Mouse (Mus musculus): ENCODE data around the gene Dnm1.
A peak's percentile ranks its signal among the peaks of the same experiment; 100 is the strongest.
"Not testable (repeated sequence)": the region's sequence is repeated elsewhere in the genome, so short reads cannot be mapped to it uniquely, and the experiment has no call there.

Dnm1 gene

GRCm38 (mm10) chr2:32362274-32362673 is 9.1 kb upstream of the Dnm1 start:
- not testable (repeated sequence) for DNase-seq (ENCODE audit: low spot score)

DNA sequence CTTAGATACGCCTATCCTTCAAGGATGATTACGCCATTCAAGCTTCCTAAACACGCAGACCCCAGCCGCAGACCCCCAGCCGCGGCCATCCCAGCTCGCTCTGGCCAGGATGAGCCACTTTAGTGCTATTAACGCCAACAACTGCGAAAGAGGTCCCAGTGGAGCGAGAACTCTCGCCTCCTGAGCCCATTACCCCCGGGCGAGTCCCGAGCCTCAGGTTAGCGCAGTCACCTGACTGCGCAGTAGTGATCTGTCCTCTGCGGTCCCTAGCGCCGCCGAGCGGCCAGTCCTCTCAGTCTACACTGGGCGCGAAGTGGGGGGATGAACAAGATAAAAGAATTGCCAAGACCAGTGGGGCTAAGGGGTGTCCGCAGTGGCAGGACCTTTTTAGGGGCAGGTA is 8.3 kb upstream of the Dnm1 start:
- DNase-seq (ENCODE audit: low spot score), result peak; percentile 60

DNA sequence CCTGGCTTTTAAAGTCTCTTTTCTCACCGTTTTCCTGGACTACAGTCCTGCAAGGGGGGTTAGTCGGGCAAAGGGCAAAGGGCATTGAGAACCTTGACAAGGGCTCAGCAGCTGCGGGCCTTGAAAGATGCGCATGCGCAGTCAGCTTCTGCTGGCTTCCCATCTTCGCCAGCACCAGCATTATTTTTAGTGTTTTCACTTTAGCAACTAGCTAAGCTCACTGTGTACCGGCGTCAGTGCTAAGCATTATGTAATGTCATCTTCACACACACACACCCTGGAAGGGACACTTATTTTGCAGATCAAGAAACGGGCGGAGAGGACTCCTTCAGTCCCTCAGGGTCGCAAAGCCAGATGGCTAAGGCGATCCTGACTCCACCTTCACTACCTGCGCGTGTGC is 7.6 kb upstream of the Dnm1 start:
- peak; percentile 82 for DNase-seq (ENCODE audit: low spot score)

DNA sequence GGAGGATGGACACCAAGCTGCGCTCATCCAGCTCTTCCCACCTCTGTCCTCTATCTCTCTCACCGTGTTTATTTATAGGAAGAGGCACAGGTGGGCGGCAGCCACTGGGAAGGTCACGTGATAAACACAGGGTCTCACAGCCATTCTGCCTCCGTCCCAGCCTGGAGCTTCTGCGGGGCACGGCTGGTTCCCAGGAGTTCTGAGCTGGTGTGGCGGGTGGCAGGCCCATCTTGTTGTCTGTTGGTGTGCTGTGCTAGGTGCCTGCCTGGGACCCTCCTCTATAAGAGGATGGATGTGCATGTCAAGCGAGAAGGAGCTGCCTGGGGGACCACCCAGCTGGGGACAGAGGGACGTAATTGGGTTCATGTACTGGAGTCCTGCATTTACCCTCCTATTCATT is 5.2 kb upstream of the Dnm1 start:
- no peak for DNase-seq (ENCODE audit: low spot score)

GRCm38 (mm10) chr2:32357710-32358109 is 4.6 kb upstream of the Dnm1 start:
- DNase-seq (ENCODE audit: low spot score), result no peak

DNA sequence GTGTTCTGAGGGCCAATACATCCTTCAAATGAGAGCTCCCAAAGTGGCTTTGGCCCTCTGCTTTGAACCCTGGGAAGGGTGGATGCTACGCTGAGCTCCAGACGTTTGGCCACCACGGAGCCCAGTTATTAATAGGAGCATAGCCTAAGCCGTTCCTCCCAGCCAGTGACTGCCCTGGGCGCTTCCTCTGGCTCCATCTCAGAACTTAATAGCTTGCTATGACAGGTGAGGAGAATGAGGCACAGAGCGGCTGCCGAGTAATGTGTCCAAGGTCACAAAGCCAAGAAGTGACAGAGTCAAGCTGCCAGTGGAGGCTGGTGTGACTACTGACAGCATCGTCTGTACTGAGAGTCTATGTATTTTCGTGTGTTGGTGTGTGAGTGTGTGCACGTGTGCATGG is 3.1 kb upstream of the Dnm1 start:
- no peak for DNase-seq (ENCODE audit: low spot score)

GRCm38 (mm10) chr2:32354336-32354895 is 1.3 kb upstream of the Dnm1 start:
- no peak for DNase-seq (ENCODE audit: low spot score)

- no peak for DNase-seq (ENCODE audit: low spot score)
Observed at GRCm38 (mm10) chr2:32353836-32354235, 698 bp upstream of the Dnm1 start.

DNA sequence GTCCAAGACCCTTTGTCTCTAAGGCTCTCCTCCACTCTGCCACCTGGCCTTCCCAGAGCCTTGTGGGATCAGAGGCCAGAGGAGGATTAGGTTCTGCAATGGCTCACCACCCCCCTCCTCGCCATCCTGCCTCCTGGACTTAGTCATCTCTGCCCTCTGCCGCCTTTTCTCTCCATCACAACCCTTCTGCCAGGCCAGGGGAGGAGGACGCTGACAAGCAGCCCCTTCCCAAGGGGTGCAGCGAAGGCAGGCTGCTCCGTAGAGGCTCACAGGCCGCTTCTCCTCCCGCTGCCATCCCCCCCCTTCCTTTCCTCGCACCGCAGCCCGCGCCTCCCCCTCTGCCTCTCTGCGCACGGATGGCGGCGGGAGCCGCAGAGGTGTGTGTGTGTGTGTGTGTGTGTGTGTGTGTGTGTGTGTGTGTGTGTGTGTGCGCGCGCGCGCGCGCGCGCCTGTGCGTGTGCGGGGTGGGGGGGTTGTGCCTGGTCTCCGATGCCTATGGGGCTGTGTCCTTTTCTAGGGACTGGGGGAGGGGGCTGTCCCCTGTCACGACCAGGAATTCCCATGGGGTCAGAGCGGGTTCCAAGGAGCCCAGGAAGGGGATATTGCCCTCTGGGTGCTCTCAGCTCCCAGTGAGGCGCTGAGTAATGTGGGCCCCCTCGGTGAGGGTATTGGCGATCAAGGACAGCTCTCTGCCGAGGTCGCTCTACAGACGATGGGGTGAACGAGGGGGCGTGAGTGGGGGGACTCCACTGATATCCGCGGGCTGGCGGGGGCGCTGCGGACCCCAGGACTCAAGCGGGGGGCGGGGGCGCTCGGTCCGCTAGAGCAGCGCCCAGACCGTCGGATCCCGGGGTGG is 759 bp downstream of the Dnm1 start, which contains the start of gene Ciz1:
Ciz1 (plus strand) TSS at position 177 of the 856 bp plus-strand sequence.
- DNase-seq (ENCODE audit: low spot score), result peak; percentile 57

DNA sequence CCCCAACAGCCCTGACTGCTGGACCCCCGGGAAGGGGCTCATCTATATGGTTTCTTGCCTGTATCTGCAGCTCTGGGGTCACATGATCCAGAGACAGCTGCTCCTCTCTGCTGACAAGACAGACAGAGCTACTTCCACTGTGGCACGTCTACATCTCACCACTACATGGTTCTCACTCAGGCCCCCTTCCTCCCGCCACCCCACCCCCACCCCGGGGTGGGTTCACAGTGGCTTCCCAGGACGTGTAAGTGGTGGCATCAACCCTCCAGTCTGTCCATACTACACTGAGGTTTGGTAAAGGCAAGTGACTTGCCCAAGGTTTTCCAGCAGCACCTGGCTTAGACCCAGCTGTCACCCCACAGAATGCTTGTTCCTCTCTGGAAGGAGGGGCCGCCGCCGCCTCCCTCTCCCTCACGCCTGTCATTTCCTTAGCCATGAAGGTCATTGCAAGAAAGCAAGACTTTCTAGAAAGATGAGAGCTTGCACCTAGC is 1.6 kb downstream of the Dnm1 start:
- DNase-seq (ENCODE audit: low spot score), result no peak

DNA sequence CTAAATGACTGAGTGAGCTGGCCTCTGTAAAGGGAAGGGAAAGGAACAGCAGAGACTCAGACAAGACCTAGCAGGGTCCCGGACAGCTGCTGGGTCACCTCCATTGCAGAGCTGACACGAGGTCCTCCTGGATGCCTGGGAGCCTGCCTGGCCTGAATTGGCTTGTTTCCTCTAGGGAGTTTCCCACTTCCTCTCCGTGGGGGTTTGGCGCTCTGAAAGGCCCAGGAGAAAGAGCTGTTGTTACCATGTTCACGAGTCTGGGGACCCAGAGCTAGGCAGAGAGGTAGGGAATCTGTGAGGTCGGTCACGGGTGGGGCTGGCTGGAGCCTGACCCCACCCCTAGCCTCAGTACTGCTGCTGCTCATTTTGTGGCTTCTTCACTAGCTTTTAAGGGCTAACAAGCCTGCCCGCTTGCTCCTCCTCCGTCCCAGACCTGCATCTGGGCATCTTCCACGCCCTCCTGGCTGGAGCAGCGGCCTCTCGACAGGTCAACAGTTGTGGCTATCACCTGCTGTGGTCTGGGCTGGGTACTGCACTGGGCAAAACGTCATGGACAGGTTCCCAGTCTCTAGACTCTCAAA is 2.6 kb downstream of the Dnm1 start:
- DNase-seq (ENCODE audit: low spot score), result no peak

DNA sequence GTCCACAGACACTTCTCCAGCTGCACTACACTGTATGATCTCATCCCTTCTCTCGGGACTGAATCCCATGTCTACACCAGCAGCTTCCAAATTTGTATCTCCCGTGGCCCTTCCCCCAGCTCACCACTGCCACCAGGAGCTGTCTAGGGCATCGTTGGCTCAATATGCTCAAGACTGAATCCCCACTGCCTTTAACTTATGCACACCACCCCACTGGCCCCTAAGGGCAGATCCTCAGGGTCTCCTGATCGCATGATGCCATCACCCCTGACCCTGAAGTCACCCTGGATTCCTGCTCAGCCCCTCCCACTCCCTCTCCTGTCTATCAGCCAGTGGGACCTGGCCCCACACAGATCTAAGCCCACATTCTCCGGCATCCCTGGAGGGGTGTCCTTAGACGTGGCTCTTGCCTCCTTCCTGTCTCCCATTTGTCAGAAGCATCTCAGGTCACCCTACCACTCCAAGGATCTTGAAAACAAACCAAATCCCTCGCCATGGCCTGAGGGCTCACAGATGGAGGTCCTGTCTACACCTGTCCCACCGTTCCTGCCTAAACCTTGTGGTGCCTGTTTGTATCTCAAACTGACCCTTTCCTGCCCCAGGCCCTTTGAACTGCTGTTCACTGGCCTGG is 3.4 kb downstream of the Dnm1 start:
- no peak for DNase-seq (ENCODE audit: low spot score)

GRCm38 (mm10) chr2:32348311-32348710 is 4.8 kb downstream of the Dnm1 start:
- no peak for DNase-seq (ENCODE audit: low spot score)

DNA sequence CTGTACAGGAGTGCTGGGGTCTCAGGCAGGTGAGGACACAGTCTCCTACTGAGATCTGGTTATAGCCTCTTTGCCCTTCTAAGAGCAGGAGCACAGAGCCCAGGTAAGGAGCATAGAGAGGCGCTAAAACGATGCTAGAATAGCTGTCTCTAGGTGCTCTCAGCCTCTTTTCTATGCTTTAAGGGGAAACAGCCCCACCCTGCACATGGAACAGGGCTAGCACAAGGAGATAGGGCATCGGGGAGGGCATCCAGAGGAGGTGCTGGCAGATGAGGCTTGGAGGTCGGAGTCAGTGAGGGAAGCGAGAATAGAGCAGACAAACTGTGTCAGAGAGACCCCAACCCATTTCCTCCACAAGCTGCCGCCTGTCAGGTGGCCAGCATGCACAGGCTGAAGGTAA is 6.1 kb downstream of the Dnm1 start:
- DNase-seq (ENCODE audit: low spot score), result no peak

DNA sequence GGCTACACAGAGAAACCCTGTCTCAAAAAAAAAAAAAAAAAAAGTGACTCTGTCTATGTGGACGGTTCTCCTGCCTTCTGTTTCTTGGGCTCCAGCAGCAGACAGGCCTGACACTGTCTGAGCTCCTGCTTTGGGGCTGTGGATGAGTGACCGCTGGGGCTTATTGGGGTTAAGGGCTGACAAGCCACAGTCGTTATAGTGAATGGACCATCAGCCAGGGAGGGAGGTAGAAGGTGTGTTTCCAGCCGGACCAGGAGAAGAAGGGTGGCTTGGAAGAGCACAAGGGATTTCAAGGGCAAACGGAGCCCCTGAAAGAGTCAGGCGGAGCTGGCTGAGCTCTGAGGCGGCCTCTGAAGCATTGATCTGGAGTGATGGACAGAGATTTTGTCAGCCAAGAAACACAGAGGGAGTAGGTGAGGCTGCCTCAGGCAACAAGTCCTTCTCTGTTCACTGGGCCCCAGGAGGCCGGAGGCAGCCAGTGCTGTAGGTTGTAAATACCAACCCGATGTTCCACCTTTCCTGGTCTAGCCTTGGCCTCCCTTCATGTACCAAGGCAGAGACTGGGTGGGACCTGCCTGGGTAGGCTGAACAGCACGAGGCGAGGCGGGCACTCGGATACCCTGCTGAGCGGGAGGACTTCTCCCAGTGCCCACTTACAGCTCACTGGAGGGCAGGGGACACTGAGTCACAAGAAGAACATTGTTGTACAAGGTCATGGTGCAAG is 8.4 kb downstream of the Dnm1 start:
- DNase-seq (ENCODE audit: low spot score), result no peak

GRCm38 (mm10) chr2:32344056-32344455 is 9.1 kb downstream of the Dnm1 start:
- no peak for DNase-seq (ENCODE audit: low spot score)

- DNase-seq (ENCODE audit: low spot score), result no peak
Observed at GRCm38 (mm10) chr2:32343351-32343671, 9.8 kb downstream of the Dnm1 start.

DNA sequence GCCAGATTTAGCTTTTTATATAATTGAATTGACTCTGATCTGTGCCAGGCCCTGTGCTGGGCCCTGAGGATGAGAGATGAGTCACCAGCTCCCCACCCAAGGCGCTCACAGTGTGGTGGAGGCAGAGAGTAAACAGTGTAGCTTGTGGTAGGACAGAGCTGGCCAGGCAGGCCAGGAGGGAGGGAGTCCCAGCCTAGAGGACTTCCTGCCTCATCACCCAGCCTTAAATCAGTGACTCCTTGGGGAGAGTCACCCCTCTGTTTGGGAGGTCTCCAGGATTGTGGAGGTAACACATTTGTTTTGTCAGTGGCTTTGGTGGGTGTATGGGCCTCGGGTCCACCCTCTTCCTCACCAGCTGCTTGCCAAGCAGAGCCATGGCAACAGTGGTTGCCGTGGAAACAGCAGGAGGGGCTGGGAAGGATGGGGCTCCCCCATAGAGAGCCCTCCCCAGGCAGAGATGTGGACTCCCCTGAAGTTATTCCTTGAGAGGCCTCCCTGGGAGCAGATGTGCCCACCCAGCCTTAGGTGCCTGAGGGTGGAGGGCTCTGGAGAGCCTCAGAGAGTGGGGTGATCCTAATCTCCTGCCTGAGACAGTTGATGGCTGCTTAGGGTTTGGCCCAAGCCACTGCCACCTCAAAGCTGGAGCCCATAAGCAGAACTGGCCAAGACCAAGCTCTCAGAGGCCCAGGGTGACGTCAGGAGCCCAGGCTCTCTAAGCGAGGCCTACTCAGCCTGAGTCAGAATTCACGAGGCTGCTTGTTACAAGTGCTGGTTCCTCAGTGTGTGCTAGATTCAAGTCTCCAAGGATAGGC is 10.4 kb downstream of the Dnm1 start:
- DNase-seq (ENCODE audit: low spot score), result no peak

GRCm38 (mm10) chr2:32342039-32342438 is 11.1 kb downstream of the Dnm1 start:
- DNase-seq (ENCODE audit: low spot score), result no peak

DNA sequence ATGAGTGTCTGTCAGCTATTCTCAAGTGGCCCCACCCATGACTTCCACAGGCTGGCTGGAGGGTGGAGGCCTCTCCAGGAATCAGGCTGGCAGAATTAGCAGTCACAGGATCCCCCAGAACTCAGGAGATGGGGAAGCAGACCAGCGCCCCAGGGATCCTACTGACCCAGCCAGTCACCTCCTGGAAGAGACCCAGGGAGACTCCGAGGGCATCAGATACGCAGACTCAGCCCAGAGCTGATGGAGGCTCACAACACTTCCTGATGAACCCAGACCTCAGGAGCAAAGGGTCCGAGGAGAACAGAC is 11.6 kb downstream of the Dnm1 start:
- no peak for DNase-seq (ENCODE audit: low spot score)

GRCm38 (mm10) chr2:32340836-32341633 is 12.1 kb downstream of the Dnm1 start:
- DNase-seq (ENCODE audit: low spot score), result no peak

All from retina, embryonic 14.5 days (tissue).